In genomic region chr6:143099281-143099680, GRCm38 (mm10) we compare ENCODE assay signal across 8 mouse cellular contexts. TPM values are rescaled to one million over a fixed set of nuclear protein-coding genes. Genes with fewer than 3 reads are reported as not detected.
A peak's percentile ranks its signal among the peaks of the same experiment; 100 is the strongest.
DNase-seq lines count a peak whose midpoint lies in the region; ATAC-seq and TF ChIP-seq lines count a peak whose summit lies in the region.

No protein-coding gene starts in this region.

- H3K4me2 ChIP-seq in forebrain, embryonic 14.5 days (ENCODE audit: low read length) = peak overlapping the region; percentile 73
- peak overlapping the region; percentile 73 for H3K4me2 ChIP-seq in intestine, embryonic 15.5 days (replicated peaks)
- peak overlapping the region; percentile 84 for H3K4me2 ChIP-seq in liver, embryonic 15.5 days

- TF ChIP-seq POLR2A in bone marrow macrophage, adult 2 months (IDR thresholded peaks at IDR 0.05; ENCODE audit: borderline replicate concordance, low read depth, low read length) = no peak

- WGBS in forebrain, embryonic 14.5 days = 0% methylated on average over 20 of the region's 32 CpGs
- under 1% methylated on average over 32 of the region's 32 CpGs for WGBS in intestine, embryonic 15.5 days
- 1% methylated on average over 32 of the region's 32 CpGs for WGBS in liver, embryonic 15.5 days (ENCODE audit: insufficient replicate concordance)

- H3K27ac ChIP-seq in bone marrow macrophage, adult 2 months (ENCODE audit: insufficient read depth, low read depth, low read length) = peak overlapping the region; percentile 16
- H3K27ac ChIP-seq in forebrain, embryonic 14.5 days (ENCODE audit: low read depth, low read length) = peak overlapping the region; percentile 97
- H3K27ac ChIP-seq in intestine, embryonic 15.5 days = peak overlapping the region; percentile 91
- H3K27ac ChIP-seq in liver, embryonic 15.5 days (replicated peaks) = peak overlapping the region; percentile 95

- ATAC-seq in forebrain, embryonic 14.5 days = peak; percentile 56
- ATAC-seq in intestine, embryonic 15.5 days = peak; percentile 50
- ATAC-seq in liver, embryonic 15.5 days (ENCODE audit: insufficient read depth) = peak; percentile 42

- 0 out of 2 replicates have a peak, but pooled peaks cover 4% of the 10 kb centered on the region for H3K9me3 ChIP-seq in forebrain, embryonic 14.5 days (replicated peaks; ENCODE audit: control insufficient read depth, low read length)
- H3K9me3 ChIP-seq in intestine, embryonic 15.5 days = no peaks in the 10 kb centered on the region
- no peaks in the 10 kb centered on the region for H3K9me3 ChIP-seq in liver, embryonic 15.5 days (replicated peaks)

- H3K4me3 ChIP-seq in bone marrow macrophage, adult 2 months (ENCODE audit: insufficient read depth, low read length) = peak overlapping the region; percentile 83
- peak overlapping the region; percentile 89 for H3K4me3 ChIP-seq in forebrain, embryonic 14.5 days (ENCODE audit: low read depth, low read length)
- peak overlapping the region; percentile 84 for H3K4me3 ChIP-seq in intestine, embryonic 15.5 days (replicated peaks)
- H3K4me3 ChIP-seq in liver, embryonic 15.5 days (replicated peaks) = peak overlapping the region; percentile 97

- intact Hi-C loops in gastrocnemius, postnatal 36 days (cut with DNase I) = no loop called here

- peak; percentile 5 for DNase-seq in gastrocnemius, adult 18-20 months (ENCODE audit: low spot score)
- no peak for DNase-seq in gastrocnemius, postnatal 36 days
- DNase-seq in 416B (ENCODE audit: low read depth) = peak; percentile 76
- DNase-seq in forebrain, embryonic 14.5 days (ENCODE audit: low spot score) = peak; percentile 31
- DNase-seq in retina, adult 2 months (ENCODE audit: low read depth, low spot score) = peak; percentile 11

- H3K27me3 ChIP-seq in forebrain, embryonic 14.5 days (replicated peaks; ENCODE audit: control insufficient read depth, insufficient read depth, low read length) = no peaks in the 10 kb centered on the region
- no peaks in the 10 kb centered on the region for H3K27me3 ChIP-seq in intestine, embryonic 15.5 days (replicated peaks)
- no peaks in the 10 kb centered on the region for H3K27me3 ChIP-seq in liver, embryonic 15.5 days

- H3K36me3 ChIP-seq in forebrain, embryonic 14.5 days (ENCODE audit: control insufficient read depth, insufficient read depth, low read length) = peaks cover 11% of the 10 kb centered on the region
- H3K36me3 ChIP-seq in intestine, embryonic 15.5 days = no peaks in the 10 kb centered on the region
- peaks cover 19% of the 10 kb centered on the region for H3K36me3 ChIP-seq in liver, embryonic 15.5 days (replicated peaks)

- no peak for TF ChIP-seq CTCF in bone marrow macrophage, adult 2 months (IDR thresholded peaks at IDR 0.05; ENCODE audit: low read depth, low read length)

- peaks cover 13% of the 10 kb centered on the region for H3K4me1 ChIP-seq in bone marrow macrophage, adult 2 months (ENCODE audit: control insufficient read depth, insufficient read depth, low read length)
- H3K4me1 ChIP-seq in forebrain, embryonic 14.5 days (ENCODE audit: control insufficient read depth, insufficient read depth, low read length) = peaks cover 8% of the 10 kb centered on the region
- no peaks in the 10 kb centered on the region; the same call in 1 of the 2 replicates for H3K4me1 ChIP-seq in intestine, embryonic 15.5 days (replicated peaks)
- H3K4me1 ChIP-seq in liver, embryonic 15.5 days (replicated peaks) = peaks cover 41% of the 10 kb centered on the region

- H3K9ac ChIP-seq in forebrain, embryonic 14.5 days (ENCODE audit: low read length) = peak overlapping the region; percentile 96
- peak overlapping the region; percentile 76 for H3K9ac ChIP-seq in intestine, embryonic 15.5 days
- peak overlapping the region; percentile 96 for H3K9ac ChIP-seq in liver, embryonic 15.5 days

RNA-seq across cellular contexts. Expression of gene C2cd5, which starts 0.7 kb away (rescaled TPM):
- 1 to 10 TPM; 6.1 to 6.8 TPM for total RNA-seq in gastrocnemius, adult 18-20 months (2021)
- total RNA-seq in gastrocnemius, postnatal 36 days (2021) = 10 to 100 TPM in 1 of 2 experiments, 1 to 10 TPM in 1; 8.5 to 10.5 TPM
- 25.9 and 27.1 TPM in 2 replicates for polyA plus RNA-seq in bone marrow macrophage, adult 2 months (2012; ENCODE audit: insufficient read depth, insufficient read length, missing spikeins)
- 23.3 and 30.1 TPM in 2 replicates for polyA plus RNA-seq in forebrain, embryonic 14.5 days (2014; fragmentation: Nextera tagmentation; extraction: Ambion mirVana)
- 19.8 and 22.0 TPM in 2 replicates for polyA plus RNA-seq in intestine, embryonic 15.5 days (2015; fragmentation: Nextera tagmentation; extraction: Ambion mirVana)
- polyA plus RNA-seq in liver, embryonic 15.5 days (2015; fragmentation: Nextera tagmentation; extraction: Ambion mirVana) = 17.8 TPM in 2 replicates

Comparison
In these comparisons a context has a peak if more than half of its experiments do, and no peak if none do; other contexts are left out.
1. DNase-seq: peak in gastrocnemius, adult 18-20 months (single experiment), 416B (single experiment), forebrain, embryonic 14.5 days (single experiment) and retina, adult 2 months (single experiment); none in gastrocnemius, postnatal 36 days (0 of 2).
2. H3K27ac ChIP-seq: peak in every context shown above with its lines; median percentile 97 in forebrain, embryonic 14.5 days; 95 in liver, embryonic 15.5 days; 91 in intestine, embryonic 15.5 days; 16 in bone marrow macrophage, adult 2 months.
3. Peak in every context shown above with its lines, with median percentiles within 50 percentile points of each other: H3K4me3 ChIP-seq, ATAC-seq, H3K4me2 ChIP-seq and H3K9ac ChIP-seq.